Mouse (Mus musculus) kidney, adult 8-10 months (tissue): Measurements from ENCODE around the gene Gm3854.

Source experiments
- DNase-seq, 2 experiments: peaks; one replicate each; pipeline ENCODE4 v3.0.0; 2022

Gene Gm3854

GRCm38 (mm10) chr7:6388971-6389370 lies 45.4 kb downstream of the Gm3854 start:
- DNase-seq, result no peak

GRCm38 (mm10) chr7:6389449-6389848 lies 45.9 kb downstream of the Gm3854 start:
- no peak for DNase-seq

GRCm38 (mm10) chr7:6397996-6398975 lies 54.7 kb downstream of the Gm3854 start, which contains the start of gene Smim17:
Gene Smim17, plus strand, starts transcription at chr7:6398715.
- peak in 1 of 2 experiments; percentile 37 for DNase-seq
